Mouse (Mus musculus): ENCODE measurements around the gene Cxcl3.

DNA sequence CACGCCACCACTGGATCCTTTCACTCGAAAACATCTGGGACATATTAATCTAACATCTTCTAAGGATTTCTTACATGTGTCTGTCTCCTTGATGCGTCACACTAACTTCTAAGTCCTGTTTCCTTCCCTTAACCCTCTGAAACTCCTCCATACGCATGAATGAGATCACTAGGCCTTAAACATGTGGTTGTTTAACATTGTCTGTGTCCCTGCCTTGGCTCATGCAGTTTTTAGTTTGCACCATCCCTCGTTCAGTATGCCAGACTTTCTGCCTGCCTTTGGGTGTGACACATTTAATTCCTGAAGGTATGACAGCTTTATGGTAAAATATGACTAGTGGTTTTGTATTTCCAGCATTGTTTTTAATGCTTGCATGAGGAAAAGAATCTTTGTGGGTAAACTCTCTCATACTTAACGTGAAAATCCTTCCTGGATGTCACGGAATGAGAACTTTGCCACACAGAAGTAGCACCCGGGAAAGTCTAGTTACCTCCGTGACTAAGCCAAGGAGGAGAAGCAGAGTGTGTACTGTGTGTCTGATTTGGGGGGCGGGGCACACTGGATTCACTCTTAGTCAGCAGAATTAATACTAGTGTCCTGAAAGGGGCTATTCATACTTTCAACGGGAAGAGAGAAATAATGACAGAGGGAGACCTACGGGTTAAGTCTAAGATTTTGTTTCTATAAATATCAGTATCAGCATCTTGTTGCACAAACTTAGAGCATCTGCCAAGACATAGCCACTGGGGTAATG is 21.8 kb upstream of the Cxcl3 start:
- TF ChIP-seq CTCF (IDR thresholded peaks at IDR 0.05; ENCODE audit: low read depth) (no peak), EP300 (optimal IDR thresholded peaks at IDR 0.05) (no peak)
